ENCODE assay signal across 34 mouse cellular contexts in genomic region chr1:57335200-57335599, GRCm38 (mm10).
"Had no signal": no experiment of that assay in that cellular context is flagged by ENCODE, and none has a peak within 500 bp of the region (broad histone marks: within the 10 kb centered on the region; RNA-seq: fewer than 3 reads in every experiment).

No protein-coding gene starts in this region.

- H3K4me3 ChIP-seq: heart, embryonic 10.5 days; heart, embryonic 12.5 days; heart, embryonic 13.5 days; heart, embryonic 15.5 days; hindbrain, embryonic 10.5 days; hindbrain, embryonic 12.5 days; hindbrain, embryonic 13.5 days; hindbrain, embryonic 15.5 days; kidney, embryonic 15.5 days; layer of hippocampus, adult 2 months; left cerebral cortex, adult 2 months had no signal

- H3K9me3 ChIP-seq: heart, embryonic 10.5 days; heart, embryonic 12.5 days; heart, embryonic 13.5 days; heart, embryonic 15.5 days; hindbrain, embryonic 10.5 days; hindbrain, embryonic 12.5 days; hindbrain, embryonic 13.5 days; hindbrain, embryonic 15.5 days; kidney, embryonic 15.5 days had no signal

- H3K9ac ChIP-seq: heart, embryonic 12.5 days; heart, embryonic 13.5 days; heart, embryonic 15.5 days; hindbrain, embryonic 12.5 days; hindbrain, embryonic 13.5 days; hindbrain, embryonic 14.5 days; hindbrain, embryonic 15.5 days; kidney, embryonic 15.5 days had no signal

- H3K36me3 ChIP-seq: heart, embryonic 10.5 days; heart, embryonic 12.5 days; heart, embryonic 13.5 days; heart, embryonic 15.5 days; hindbrain, embryonic 10.5 days; hindbrain, embryonic 12.5 days; hindbrain, embryonic 13.5 days; hindbrain, embryonic 15.5 days; kidney, embryonic 15.5 days had no signal

- H3K27me3 ChIP-seq: heart, embryonic 12.5 days; heart, embryonic 13.5 days; heart, embryonic 15.5 days; hindbrain, embryonic 12.5 days; hindbrain, embryonic 13.5 days; hindbrain, embryonic 15.5 days; kidney, embryonic 15.5 days had no signal

- H3K4me1 ChIP-seq: hindbrain, embryonic 12.5 days; kidney, embryonic 15.5 days had no signal

- H3K4me2 ChIP-seq: heart, embryonic 11.5 days; heart, embryonic 12.5 days; heart, embryonic 13.5 days; heart, embryonic 15.5 days; hindbrain, embryonic 12.5 days; hindbrain, embryonic 13.5 days; hindbrain, embryonic 14.5 days; hindbrain, embryonic 15.5 days; kidney, embryonic 15.5 days had no signal

- DNase-seq: heart, postnatal 10 days; heart, postnatal 14 days; heart, postnatal 36 days; heart, postnatal 4 days; kidney, adult 11 months; kidney, adult 18-20 months; kidney, adult 2 months; kidney, adult 8-10 months; kidney, adult 9 months; kidney, postnatal 10 days; kidney, postnatal 14 days; kidney, postnatal 25 days; kidney, postnatal 36 days; kidney, postnatal 4 days; layer of hippocampus, adult 9-11 months; layer of hippocampus, postnatal 36 days had no signal

- ATAC-seq: hindbrain, embryonic 16.5 days; hindbrain, postnatal 0 days; inflammation-experienced regulatory T-cells, adult 6 months; intestine, embryonic 16.5 days had no signal

- H3K27ac ChIP-seq: heart, embryonic 10.5 days; heart, embryonic 13.5 days; heart, embryonic 15.5 days; hindbrain, embryonic 10.5 days; hindbrain, embryonic 12.5 days; hindbrain, embryonic 13.5 days; hindbrain, embryonic 14.5 days; hindbrain, embryonic 15.5 days; hindbrain, postnatal 0 days; kidney, embryonic 15.5 days; kidney, postnatal 0 days; layer of hippocampus, adult 2 months; left cerebral cortex, adult 2 months had no signal
